ENCODE assay signal across 15 mouse cellular contexts in the genomic region with DNA sequence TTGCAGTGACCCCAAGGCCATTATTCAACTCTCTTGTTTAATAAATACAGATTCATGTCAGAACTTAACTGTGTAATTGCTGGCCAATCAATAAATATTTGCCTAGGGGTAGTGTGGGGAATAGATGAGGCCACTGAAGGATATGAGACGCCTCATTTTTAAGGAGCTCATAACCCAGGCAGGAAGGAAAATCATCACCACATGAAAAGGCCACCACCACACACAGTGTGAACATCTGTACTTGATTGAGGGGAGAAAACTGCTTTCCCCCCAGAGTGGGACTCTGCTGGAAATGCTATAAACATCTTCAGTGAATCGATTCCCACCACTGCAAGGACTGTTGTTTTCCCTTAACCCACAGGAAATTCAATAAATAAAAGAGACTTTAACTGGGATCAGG.
DNase-seq lines count a peak whose midpoint lies in the region; ATAC-seq lines count a peak whose summit lies in the region.
"Had no signal": no experiment of that assay in that cellular context is flagged by ENCODE, and none has a peak within 500 bp of the region (broad histone marks: within the 10 kb centered on the region; RNA-seq: fewer than 3 reads in every experiment).

No protein-coding gene starts in this region.

- DNase-seq in retina, embryonic 14.5 days (ENCODE audit: low spot score): peak; percentile 6
- DNase-seq in retina, postnatal 1 day: no peak
- peak; percentile 52 for DNase-seq in limb, embryonic 10.5 days (ENCODE audit: low spot score)
- no peak for DNase-seq in right cerebral cortex, adult 18-20 months
- no peak for DNase-seq in forebrain, embryonic 10.5 days (ENCODE audit: extremely low spot score, low spot score)
- no peak for DNase-seq in thymus, postnatal 4 days
- DNase-seq: gastrocnemius, postnatal 10 days; heart, postnatal 14 days; kidney, postnatal 25 days; right cerebral cortex, postnatal 25 days had no signal

- no peak overlapping the region for H3K4me3 ChIP-seq in embryonic facial prominence, embryonic 12.5 days
- no peak overlapping the region for H3K4me3 ChIP-seq in limb, embryonic 10.5 days
- no peak overlapping the region for H3K4me3 ChIP-seq in forebrain, embryonic 10.5 days
- H3K4me3 ChIP-seq: forebrain, embryonic 15.5 days; lung, embryonic 15.5 days; megakaryocyte, embryonic 14.5 days had no signal

- H3K9ac ChIP-seq in embryonic facial prominence, embryonic 12.5 days: no peak overlapping the region
- H3K9ac ChIP-seq: forebrain, embryonic 15.5 days; lung, embryonic 15.5 days had no signal

- no peaks in the 10 kb centered on the region for H3K36me3 ChIP-seq in embryonic facial prominence, embryonic 12.5 days
- H3K36me3 ChIP-seq in limb, embryonic 10.5 days: no peaks in the 10 kb centered on the region
- no peaks in the 10 kb centered on the region for H3K36me3 ChIP-seq in forebrain, embryonic 10.5 days (replicated peaks)
- H3K36me3 ChIP-seq: forebrain, embryonic 15.5 days; lung, embryonic 15.5 days had no signal

- H3K4me2 ChIP-seq in embryonic facial prominence, embryonic 12.5 days (replicated peaks): peak overlapping the region; percentile 17; the same call in 1 of the 2 replicates
- H3K4me2 ChIP-seq: forebrain, embryonic 15.5 days; lung, embryonic 15.5 days had no signal

- peaks cover 15% of the 10 kb centered on the region for H3K4me1 ChIP-seq in embryonic facial prominence, embryonic 12.5 days
- peaks cover 22% of the 10 kb centered on the region for H3K4me1 ChIP-seq in limb, embryonic 10.5 days
- H3K4me1 ChIP-seq in forebrain, embryonic 10.5 days: no peaks in the 10 kb centered on the region
- H3K4me1 ChIP-seq: forebrain, embryonic 15.5 days; lung, embryonic 15.5 days had no signal

- 16% methylated on average over 2 of the region's 2 CpGs for WGBS in embryonic facial prominence, embryonic 12.5 days
- 17% methylated on average over 2 of the region's 2 CpGs for WGBS in limb, embryonic 10.5 days
- 58% methylated on average over 2 of the region's 2 CpGs for WGBS in forebrain, embryonic 10.5 days

- no peaks in the 10 kb centered on the region for H3K9me3 ChIP-seq in embryonic facial prominence, embryonic 12.5 days
- no peaks in the 10 kb centered on the region for H3K9me3 ChIP-seq in limb, embryonic 10.5 days (replicated peaks)
- no peaks in the 10 kb centered on the region for H3K9me3 ChIP-seq in forebrain, embryonic 10.5 days
- H3K9me3 ChIP-seq: forebrain, embryonic 15.5 days; lung, embryonic 15.5 days; megakaryocyte, embryonic 14.5 days had no signal

- peak; percentile 60; the same call in 1 of the 2 replicates for ATAC-seq in embryonic facial prominence, embryonic 12.5 days (ENCODE audit: insufficient number of reproducible peaks, insufficient read depth, low FRiP score, low TSS enrichment)
- ATAC-seq: forebrain, embryonic 15.5 days; intestine, embryonic 16.5 days had no signal

- H3K27me3 ChIP-seq in embryonic facial prominence, embryonic 12.5 days: no peaks in the 10 kb centered on the region
- no peaks in the 10 kb centered on the region for H3K27me3 ChIP-seq in limb, embryonic 10.5 days (ENCODE audit: low read depth, poor library complexity, severe bottlenecking)
- H3K27me3 ChIP-seq in forebrain, embryonic 10.5 days (ENCODE audit: poor library complexity, severe bottlenecking): no peaks in the 10 kb centered on the region
- H3K27me3 ChIP-seq: forebrain, embryonic 15.5 days; lung, embryonic 15.5 days; megakaryocyte, embryonic 14.5 days had no signal

- H3K27ac ChIP-seq in embryonic facial prominence, embryonic 12.5 days: 0 out of 2 replicates have a peak overlapping the region, but pooled peaks have one; percentile 11
- H3K27ac ChIP-seq in limb, embryonic 10.5 days: no peak overlapping the region
- no peak overlapping the region for H3K27ac ChIP-seq in forebrain, embryonic 10.5 days
- H3K27ac ChIP-seq: forebrain, embryonic 15.5 days; lung, embryonic 15.5 days had no signal

Comparison
In these comparisons a context has a peak if more than half of its experiments do, and no peak if none do; other contexts are left out.
1. DNase-seq: peak in retina, embryonic 14.5 days (single experiment) and limb, embryonic 10.5 days (single experiment); none in retina, postnatal 1 day (single experiment), right cerebral cortex, adult 18-20 months (single experiment), forebrain, embryonic 10.5 days (single experiment) and thymus, postnatal 4 days (single experiment).